Mouse (Mus musculus): ENCODE data around the gene Gfy. TPM values are rescaled to one million over a fixed set of nuclear protein-coding genes. Genes with fewer than 3 reads are reported as not detected.

The Gfy gene
- polyA plus RNA-seq, 1 experiment from 2014 or later: not detected

DNA sequence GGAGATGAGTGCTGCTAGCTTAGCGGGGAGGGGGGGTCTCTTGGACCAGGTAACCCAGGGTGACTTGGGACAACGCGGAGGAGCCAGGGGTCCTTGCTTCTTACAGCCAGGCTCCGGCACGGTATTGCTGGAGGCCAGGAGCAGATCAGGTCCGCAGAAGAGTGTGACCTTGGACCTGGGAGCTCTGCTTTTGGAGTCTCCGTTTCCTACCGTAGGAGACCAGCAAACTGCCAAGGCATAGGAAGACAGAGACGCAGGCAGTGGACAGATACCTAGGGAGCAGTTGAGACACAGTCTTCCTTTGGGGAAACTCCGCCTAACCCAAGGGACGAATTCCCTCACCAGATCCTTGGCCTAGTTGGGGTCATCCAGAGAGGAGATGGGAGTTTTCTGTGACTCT lies 13.7 kb downstream of the Gfy start:
- peak overlapping the region; percentile 51 for H3K4me2 ChIP-seq (ENCODE audit: low read length)
- no peak overlapping the region for H3K27ac ChIP-seq (ENCODE audit: low read length)
- peaks cover 44% of the 10 kb centered on the region for H3K4me1 ChIP-seq (replicated peaks; ENCODE audit: control insufficient read depth, insufficient read depth, low read length)
- H3K4me3 ChIP-seq (replicated peaks; ENCODE audit: low read length): peak overlapping the region; percentile 53; the same call in 1 of the 2 replicates
- peaks cover 49% of the 10 kb centered on the region for H3K27me3 ChIP-seq (replicated peaks; ENCODE audit: control insufficient read depth, insufficient read depth, low read length)
- no peaks in the 10 kb centered on the region for H3K36me3 ChIP-seq (ENCODE audit: control insufficient read depth, insufficient read depth)
- peak overlapping the region; percentile 22; the same call in 1 of the 2 replicates for H3K9ac ChIP-seq (replicated peaks; ENCODE audit: low read depth, low read length)
- WGBS: 37% methylated on average over 11 of the region's 11 CpGs
- no peak for ATAC-seq
- H3K9me3 ChIP-seq (ENCODE audit: control insufficient read depth, low read length): no peaks in the 10 kb centered on the region

DNA sequence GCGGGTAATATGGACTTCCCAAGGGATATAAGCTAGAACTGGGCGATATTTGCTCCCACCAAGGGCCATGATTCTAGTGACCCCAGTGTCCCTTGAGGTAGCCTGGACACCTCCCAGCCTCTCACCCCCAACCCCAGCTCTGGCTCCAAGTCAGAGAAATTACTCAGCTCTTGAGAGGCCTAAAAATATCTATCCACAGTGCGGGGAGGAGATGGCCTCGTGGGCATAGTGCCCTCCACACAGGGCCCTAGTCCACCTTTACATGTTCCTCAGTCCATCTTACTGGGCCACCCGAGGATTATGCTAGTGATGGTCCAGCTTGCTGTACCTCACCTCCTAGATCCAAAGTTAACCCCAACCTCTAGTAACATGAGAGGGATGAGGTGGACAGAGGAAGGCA lies 14.5 kb downstream of the Gfy start:
- H3K4me3 ChIP-seq (replicated peaks; ENCODE audit: low read length): peak overlapping the region; percentile 53
- H3K9ac ChIP-seq (replicated peaks; ENCODE audit: low read depth, low read length): peak overlapping the region; percentile 63
- H3K36me3 ChIP-seq (ENCODE audit: control insufficient read depth, insufficient read depth): no peaks in the 10 kb centered on the region
- no peaks in the 10 kb centered on the region for H3K9me3 ChIP-seq (ENCODE audit: control insufficient read depth, low read length)
- H3K4me2 ChIP-seq (ENCODE audit: low read length): peak overlapping the region; percentile 51
- H3K27me3 ChIP-seq (replicated peaks; ENCODE audit: control insufficient read depth, insufficient read depth, low read length): peaks cover 46% of the 10 kb centered on the region
- 45% methylated on average over 5 of the region's 5 CpGs for WGBS
- H3K27ac ChIP-seq (ENCODE audit: low read length): no peak overlapping the region
- ATAC-seq: no peak
- H3K4me1 ChIP-seq (replicated peaks; ENCODE audit: control insufficient read depth, insufficient read depth, low read length): peaks cover 44% of the 10 kb centered on the region

DNA sequence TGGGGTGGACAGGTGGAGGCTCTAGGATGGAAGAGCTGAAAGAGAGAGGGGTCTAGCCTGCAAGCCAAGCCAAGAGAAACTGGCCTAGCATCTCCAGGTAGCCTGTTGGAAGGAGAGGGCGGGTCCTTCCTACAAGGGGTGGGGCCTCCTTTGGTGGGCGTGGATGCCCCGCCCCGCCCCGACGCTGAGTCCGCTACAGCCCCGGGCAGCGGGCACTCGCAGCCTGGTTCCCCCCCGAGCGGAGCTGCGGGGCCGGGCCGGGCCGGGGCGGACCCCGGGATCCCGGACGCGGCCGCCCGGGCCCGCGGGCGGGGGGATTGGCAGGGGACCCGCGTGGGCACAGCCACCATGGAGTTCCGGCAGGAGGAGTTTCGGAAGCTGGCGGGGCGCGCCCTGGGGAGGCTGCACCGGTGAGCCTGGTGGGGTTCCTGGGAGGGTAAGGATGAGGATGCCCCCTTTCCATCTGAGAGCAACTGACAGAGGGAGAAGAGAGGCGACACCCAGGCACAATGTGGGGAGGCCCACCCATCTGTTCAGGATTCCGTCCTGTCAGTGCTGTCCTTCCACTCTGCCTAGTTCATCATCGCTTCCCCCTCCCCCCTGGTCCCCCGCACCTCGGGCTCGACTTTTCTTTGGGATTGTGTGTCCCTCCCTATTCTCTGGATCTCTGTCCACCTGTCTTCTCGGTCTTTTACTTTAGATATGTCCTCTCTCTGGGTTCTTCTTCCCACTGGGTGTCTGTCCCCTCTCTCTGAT lies 15.5 kb downstream of the Gfy start, which contains the start of gene Slc17a7:
Slc17a7 (plus strand) TSS at position 215 of the 756 bp plus-strand sequence.
- Histone ChIP-seq H3K4me3 (replicated peaks; ENCODE audit: low read length) (peak within 1 kb of the TSS; percentile 53), H3K9ac (replicated peaks; ENCODE audit: low read depth, low read length) (peak within 1 kb of the TSS; percentile 63), H3K27ac (ENCODE audit: low read length) (0 out of 2 replicates have a peak within 1 kb of the TSS, but pooled peaks have one; percentile 3), H3K36me3 (ENCODE audit: control insufficient read depth, insufficient read depth) (no peaks in the 10 kb centered on the region; the same call in 1 of the 2 replicates), H3K4me2 (ENCODE audit: low read length) (peak within 1 kb of the TSS; percentile 51), H3K9me3 (ENCODE audit: control insufficient read depth, low read length) (no peaks in the 10 kb centered on the region), H3K4me1 (replicated peaks; ENCODE audit: control insufficient read depth, insufficient read depth, low read length) (peaks cover 42% of the 10 kb centered on the region), H3K27me3 (replicated peaks; ENCODE audit: control insufficient read depth, insufficient read depth, low read length) (peaks cover 39% of the 10 kb centered on the region)
- 1% methylated on average over 41 of the region's 41 CpGs for WGBS
- no peak for ATAC-seq

DNA sequence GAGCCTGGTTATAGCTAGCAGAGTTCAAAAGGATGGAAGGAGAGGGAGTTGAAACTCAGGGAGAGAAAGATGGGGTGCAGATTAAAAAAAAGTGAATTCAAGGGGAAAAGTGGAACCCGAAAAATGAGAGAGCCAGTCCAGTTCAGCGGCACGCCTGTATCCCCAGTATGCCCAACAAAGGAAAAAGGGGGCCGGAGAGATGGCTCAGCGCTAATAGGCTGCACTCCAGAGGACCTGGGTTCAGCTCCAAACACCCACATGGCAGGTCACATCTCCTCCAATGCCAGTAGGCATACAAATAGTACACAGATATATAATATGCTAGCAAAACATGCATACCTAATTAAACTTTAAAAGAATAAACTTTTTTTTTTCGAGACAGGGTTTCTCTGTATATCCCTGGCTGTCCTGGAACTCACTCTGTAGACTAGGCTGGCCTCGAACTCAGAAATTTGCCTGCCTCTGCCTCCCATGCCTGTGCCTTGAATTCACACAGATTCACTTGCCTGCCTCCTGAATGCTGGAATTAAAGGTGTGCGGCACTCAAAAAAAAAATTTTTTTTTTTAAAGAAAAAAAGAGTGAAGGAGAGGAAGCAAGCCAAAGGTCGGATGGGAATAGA lies 16.3 kb downstream of the Gfy start:
- no peaks in the 10 kb centered on the region; the same call in 1 of the 2 replicates for H3K36me3 ChIP-seq (ENCODE audit: control insufficient read depth, insufficient read depth)
- H3K4me3 ChIP-seq (replicated peaks; ENCODE audit: low read length): no peak overlapping the region

DNA sequence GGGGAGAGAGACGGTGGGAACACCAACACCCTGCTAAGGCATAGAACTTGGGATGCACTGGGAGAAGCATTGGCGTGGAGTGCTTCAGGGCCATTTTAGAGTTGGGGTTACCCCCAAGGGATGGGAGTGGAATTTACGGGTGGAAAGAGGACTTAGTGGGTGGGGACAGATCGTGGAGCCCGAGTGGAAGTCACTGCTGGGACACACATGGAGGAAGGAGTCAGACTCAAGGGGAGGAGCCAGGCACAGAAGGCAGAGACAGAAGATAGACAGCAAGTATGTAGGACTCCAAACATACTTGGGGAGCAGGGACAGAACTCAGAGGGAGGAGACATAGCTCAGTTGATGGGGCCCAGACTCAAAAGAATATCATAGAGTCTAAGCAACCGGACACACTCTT lies 16.8 kb downstream of the Gfy start:
- H3K9me3 ChIP-seq (ENCODE audit: control insufficient read depth, low read length): no peaks in the 10 kb centered on the region
- H3K9ac ChIP-seq (replicated peaks; ENCODE audit: low read depth, low read length): no peak overlapping the region
- H3K4me3 ChIP-seq (replicated peaks; ENCODE audit: low read length): peak overlapping the region; percentile 38
- H3K27ac ChIP-seq (ENCODE audit: low read length): no peak overlapping the region
- ATAC-seq: no peak
- H3K4me1 ChIP-seq (replicated peaks; ENCODE audit: control insufficient read depth, insufficient read depth, low read length): peaks cover 29% of the 10 kb centered on the region
- H3K27me3 ChIP-seq (replicated peaks; ENCODE audit: control insufficient read depth, insufficient read depth, low read length): peaks cover 28% of the 10 kb centered on the region
- H3K36me3 ChIP-seq (ENCODE audit: control insufficient read depth, insufficient read depth): no peaks in the 10 kb centered on the region; the same call in 1 of the 2 replicates
- peak overlapping the region; percentile 55 for H3K4me2 ChIP-seq (ENCODE audit: low read length)
- 26% methylated on average over 6 of the region's 6 CpGs for WGBS

More for the DNA sequence above, 16.3 kb downstream of the Gfy start:
- Histone ChIP-seq H3K27ac (ENCODE audit: low read length) (no peak overlapping the region), H3K4me2 (ENCODE audit: low read length) (no peak overlapping the region; the same call in 1 of the 2 replicates), H3K4me1 (replicated peaks; ENCODE audit: control insufficient read depth, insufficient read depth, low read length) (peaks cover 34% of the 10 kb centered on the region), H3K9ac (replicated peaks; ENCODE audit: low read depth, low read length) (no peak overlapping the region), H3K9me3 (ENCODE audit: control insufficient read depth, low read length) (no peaks in the 10 kb centered on the region), H3K27me3 (replicated peaks; ENCODE audit: control insufficient read depth, insufficient read depth, low read length) (peaks cover 33% of the 10 kb centered on the region)
- no peak for ATAC-seq
- 72% methylated on average over 9 of the region's 9 CpGs for WGBS

DNA sequence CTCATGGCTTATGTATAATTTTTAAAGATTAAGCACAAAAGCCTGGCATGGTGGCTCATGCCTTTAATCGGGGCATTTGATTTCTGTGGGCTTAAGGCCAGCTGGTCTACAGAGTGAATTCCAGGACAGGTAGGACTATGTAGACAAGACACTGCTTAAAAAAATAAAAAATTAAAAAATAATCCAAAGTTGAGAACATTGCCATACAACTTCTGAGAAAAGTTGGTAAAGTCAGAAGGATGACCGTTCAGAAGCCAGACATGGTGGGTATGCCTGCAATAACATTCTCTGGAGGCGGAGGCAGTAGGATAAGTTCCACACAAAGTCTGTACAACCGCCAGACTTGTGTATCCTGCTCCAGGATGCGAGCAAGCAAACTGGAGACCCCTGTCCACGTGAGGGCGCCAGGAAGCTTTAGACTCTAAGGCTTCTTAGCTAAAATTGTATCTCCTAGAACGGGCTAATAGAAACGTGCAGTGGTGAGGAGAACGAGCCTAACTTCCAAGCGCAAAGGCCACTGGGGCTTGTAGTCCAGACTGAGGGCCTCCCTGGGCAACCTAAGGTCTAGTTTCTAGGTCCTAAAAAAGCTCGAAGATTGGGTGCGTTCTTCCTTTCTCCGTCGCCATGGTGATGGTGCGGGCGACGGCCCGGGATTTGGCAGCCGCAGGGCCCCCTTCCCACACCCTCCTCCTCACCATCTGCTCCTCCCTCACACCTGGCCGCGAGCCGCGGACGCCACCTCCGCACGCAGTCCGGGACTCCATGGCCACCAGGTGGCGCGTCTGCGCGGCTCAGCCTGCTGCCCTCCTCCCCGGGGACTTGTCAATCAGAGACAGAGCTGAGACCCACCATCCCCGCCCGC lies 17.5 kb downstream of the Gfy start:
- Histone ChIP-seq H3K4me3 (replicated peaks; ENCODE audit: low read length) (peak overlapping the region; percentile 38), H3K9ac (replicated peaks; ENCODE audit: low read depth, low read length) (no peak overlapping the region), H3K4me1 (replicated peaks; ENCODE audit: control insufficient read depth, insufficient read depth, low read length) (peaks cover 24% of the 10 kb centered on the region), H3K27ac (ENCODE audit: low read length) (0 out of 2 replicates have a peak overlapping the region, but pooled peaks have one; percentile 25), H3K9me3 (ENCODE audit: control insufficient read depth, low read length) (no peaks in the 10 kb centered on the region), H3K36me3 (ENCODE audit: control insufficient read depth, insufficient read depth) (no peaks in the 10 kb centered on the region; the same call in 1 of the 2 replicates), H3K27me3 (replicated peaks; ENCODE audit: control insufficient read depth, insufficient read depth, low read length) (peaks cover 28% of the 10 kb centered on the region), H3K4me2 (ENCODE audit: low read length) (peak overlapping the region; percentile 55)
- 4% methylated on average over 35 of the region's 35 CpGs for WGBS
- peak; percentile 92 for ATAC-seq

DNA sequence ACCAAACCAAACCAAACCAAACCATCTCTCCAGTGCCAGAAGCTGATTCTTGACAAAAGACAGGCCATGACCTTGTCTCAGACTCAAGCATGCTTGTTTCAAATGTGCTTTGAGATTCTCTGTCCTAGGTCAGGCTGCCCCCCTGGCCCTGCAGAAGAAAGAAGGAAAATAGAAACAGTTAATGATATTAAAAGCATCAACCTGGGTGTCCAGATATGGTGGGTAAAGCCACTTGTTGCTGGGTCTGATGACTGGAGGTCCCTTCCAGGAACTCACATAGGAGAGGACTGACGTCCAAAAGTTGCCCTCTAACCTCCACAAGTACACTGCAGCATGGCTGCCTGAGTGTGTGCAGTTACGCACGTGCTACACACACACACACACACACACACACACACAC lies 18.5 kb downstream of the Gfy start:
- no peak overlapping the region for H3K27ac ChIP-seq (ENCODE audit: low read length)
- no peak overlapping the region for H3K9ac ChIP-seq (replicated peaks; ENCODE audit: low read depth, low read length)
- no peaks in the 10 kb centered on the region; the same call in 1 of the 2 replicates for H3K36me3 ChIP-seq (ENCODE audit: control insufficient read depth, insufficient read depth)
- no peaks in the 10 kb centered on the region for H3K9me3 ChIP-seq (ENCODE audit: control insufficient read depth, low read length)
- H3K27me3 ChIP-seq (replicated peaks; ENCODE audit: control insufficient read depth, insufficient read depth, low read length): peaks cover 20% of the 10 kb centered on the region
- no peak for ATAC-seq
- H3K4me2 ChIP-seq (ENCODE audit: low read length): no peak overlapping the region
- H3K4me3 ChIP-seq (replicated peaks; ENCODE audit: low read length): no peak overlapping the region
- 83% methylated on average over 3 of the region's 3 CpGs for WGBS
- peaks cover 24% of the 10 kb centered on the region for H3K4me1 ChIP-seq (replicated peaks; ENCODE audit: control insufficient read depth, insufficient read depth, low read length)

DNA sequence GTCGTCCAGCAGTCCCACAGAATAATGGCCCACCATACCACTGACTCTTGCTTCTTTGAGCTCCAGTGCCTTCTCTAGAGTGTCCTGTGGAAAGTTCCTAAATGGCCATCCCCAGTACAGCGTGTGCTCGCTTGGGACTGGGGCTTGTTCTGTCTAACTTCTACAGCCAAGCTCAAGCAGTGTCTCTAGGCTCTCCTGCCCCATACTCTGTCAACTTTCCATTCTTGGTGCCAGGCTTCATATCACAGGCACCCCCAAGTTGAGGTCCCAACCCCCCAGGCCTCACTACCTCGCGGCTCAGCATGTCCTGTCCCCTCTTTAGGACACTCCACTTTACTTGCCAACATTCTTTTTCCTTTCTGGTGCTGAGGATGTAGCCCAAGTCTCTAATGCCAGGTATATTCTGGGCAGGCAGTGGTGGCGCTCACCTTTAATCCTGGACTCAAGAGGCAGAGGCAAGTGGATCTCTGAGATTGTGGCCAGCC lies 19.0 kb downstream of the Gfy start:
- H3K4me1 ChIP-seq (replicated peaks; ENCODE audit: control insufficient read depth, insufficient read depth, low read length): peaks cover 24% of the 10 kb centered on the region
- peaks cover 15% of the 10 kb centered on the region for H3K27me3 ChIP-seq (replicated peaks; ENCODE audit: control insufficient read depth, insufficient read depth, low read length)
- WGBS: 96% methylated on average over 6 of the region's 6 CpGs
- H3K9ac ChIP-seq (replicated peaks; ENCODE audit: low read depth, low read length): no peak overlapping the region
- no peak for ATAC-seq
- no peak overlapping the region for H3K4me2 ChIP-seq (ENCODE audit: low read length)
- no peaks in the 10 kb centered on the region for H3K9me3 ChIP-seq (ENCODE audit: control insufficient read depth, low read length)
- no peak overlapping the region for H3K27ac ChIP-seq (ENCODE audit: low read length)
- H3K36me3 ChIP-seq (ENCODE audit: control insufficient read depth, insufficient read depth): no peaks in the 10 kb centered on the region; the same call in 1 of the 2 replicates
- H3K4me3 ChIP-seq (replicated peaks; ENCODE audit: low read length): no peak overlapping the region

Data from forebrain, embryonic 16.5 days (tissue).